Mouse (Mus musculus) frontal cortex, postnatal 25 days (tissue): Measurements from ENCODE around the gene Mum1.

Source experiments
- DNase-seq, 2 experiments: peaks; one replicate each; pipeline ENCODE4 v3.0.0; 2022; ENCODE audit warnings: low spot score in 2 of 2

Mum1 gene

DNA sequence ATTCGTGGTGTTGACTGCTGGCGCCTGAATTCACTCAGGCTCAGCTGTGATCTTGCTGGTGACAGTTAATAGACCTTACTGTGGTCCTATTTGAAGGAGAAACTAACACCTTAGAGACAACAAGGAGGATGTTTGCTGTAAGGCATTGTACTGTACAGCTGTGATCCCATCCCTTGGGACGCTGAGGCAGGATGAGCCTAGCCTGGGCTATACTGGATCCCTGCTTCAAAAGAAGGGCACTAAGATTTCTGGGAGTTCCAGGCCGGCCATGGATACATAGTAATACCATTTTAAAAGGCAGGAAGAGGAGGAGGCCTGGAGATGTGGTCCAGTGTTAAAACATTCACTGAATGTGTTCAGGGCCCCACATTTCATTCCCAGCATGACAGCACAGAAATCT lies 24.3 kb downstream of the Mum1 start:
- no peak for DNase-seq

DNA sequence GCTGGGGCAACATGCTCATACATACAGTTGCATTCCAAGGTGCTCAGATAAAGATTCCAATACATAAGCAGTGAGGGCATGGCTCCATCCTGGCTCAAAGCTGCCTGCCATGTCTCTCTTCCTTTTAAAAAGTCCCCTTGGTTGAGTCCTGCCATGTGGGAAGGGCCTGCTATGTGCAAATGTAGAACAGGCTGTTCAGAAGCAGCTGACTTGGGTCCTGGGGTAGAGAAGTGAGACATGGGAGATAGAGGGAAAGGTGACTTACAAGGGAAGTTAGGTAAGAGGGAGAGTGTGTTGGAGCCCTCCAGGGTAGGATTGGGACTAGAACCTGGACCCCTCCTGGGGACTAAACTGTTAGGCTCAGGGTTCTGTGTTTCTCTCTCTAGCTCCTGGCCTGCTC lies 25.8 kb downstream of the Mum1 start:
- no peak for DNase-seq

GRCm38 (mm10) chr10:80252493-80253274 lies 26.4 kb downstream of the Mum1 start:
- no peak for DNase-seq

GRCm38 (mm10) chr10:80253551-80253950 lies 27.3 kb downstream of the Mum1 start:
- no peak for DNase-seq

DNA sequence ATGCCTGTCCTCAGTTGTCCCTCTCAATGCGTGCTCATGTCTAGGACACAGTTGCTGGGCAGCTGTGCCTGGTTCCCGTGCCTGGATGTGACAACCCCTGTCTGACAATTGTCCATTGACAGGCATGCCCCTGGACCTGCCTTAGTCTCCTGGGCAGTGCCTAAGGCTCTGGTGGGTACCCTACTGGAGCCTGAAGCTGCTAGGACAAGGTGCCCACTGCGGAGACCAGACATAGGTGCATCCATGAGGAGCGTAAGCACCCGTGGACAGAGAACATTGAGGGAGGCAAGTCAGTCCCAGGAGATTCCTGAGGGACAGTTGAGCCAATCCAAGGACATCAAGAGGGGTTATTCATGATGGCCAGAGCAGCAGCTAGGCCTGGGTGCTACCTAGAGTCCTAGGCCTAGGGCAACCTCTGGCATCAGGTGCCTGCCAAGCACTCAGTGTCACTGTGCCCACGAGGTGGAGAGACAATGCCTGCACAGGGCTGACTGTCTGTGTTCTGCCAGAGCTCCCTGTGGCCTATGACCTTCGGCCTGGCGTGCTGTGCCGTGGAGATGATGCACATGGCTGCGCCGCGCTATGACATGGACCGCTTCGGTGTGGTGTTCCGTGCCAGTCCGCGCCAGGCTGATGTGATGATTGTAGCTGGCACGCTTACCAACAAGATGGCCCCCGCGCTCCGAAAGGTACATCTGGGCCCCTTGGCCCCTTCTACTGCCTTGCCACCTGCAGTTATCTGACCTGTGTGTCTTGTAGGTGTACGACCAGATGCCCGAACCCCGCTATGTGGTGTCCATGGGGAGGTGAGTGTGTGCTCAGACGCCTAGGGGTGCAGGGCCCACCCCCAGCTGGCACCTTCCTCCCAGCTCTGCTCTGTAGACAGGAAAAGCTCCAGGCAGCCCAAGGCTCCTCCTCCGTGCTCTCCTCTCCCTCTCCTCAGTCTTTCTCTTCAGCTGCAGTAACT lies 28.4 kb downstream of the Mum1 start:
- no peak for DNase-seq

DNA sequence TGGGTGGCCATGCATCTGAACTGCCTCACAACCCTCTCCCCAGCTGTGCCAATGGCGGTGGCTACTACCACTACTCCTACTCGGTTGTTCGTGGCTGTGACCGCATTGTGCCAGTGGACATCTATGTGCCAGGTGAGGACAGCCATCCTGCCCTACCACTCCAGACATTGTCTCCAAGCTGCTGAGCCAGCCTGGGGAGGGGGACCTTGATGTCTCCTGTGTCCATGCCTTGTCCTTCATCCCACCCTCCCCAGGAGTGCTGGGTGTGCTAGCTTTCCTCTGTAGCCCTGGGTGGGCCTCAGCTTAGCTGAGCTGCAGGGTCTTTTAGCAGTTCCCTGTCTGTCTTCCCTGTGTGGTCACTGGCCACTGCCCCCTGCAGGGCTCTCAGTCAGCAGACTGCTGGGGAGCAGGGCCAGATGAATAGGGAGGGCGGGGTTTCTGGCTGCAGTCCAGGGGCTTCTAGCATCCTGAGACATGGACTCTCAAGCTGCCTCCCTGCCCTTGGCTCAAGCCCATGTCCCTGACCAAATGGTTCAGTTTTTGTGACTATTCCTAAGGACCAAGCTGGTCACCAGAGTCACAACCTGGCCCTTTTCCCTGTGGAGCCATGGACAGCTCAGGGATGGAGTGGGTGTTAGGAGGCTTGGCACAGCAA lies 29.8 kb downstream of the Mum1 start:
- DNase-seq, result no peak

DNA sequence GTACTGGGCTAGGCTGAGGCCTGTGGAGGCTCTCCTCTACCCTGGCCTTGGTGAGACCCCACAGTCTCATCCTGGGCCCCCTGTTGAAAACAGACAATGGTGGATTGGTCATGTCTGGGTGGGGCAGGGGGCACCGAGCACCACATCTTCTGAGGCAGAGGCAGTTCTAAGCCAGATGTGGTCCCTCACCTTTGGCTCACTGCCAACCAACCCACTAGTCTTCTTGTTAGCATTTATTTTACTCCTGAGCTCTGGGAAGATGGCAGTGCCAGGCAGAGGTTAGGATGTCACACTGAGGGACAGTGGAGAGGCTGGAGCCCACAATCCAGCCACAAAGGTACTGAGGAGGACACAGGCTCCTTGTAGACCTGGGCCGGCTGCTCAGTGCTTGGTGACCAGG lies 31.7 kb downstream of the Mum1 start:
- DNase-seq, result no peak

- no peak for DNase-seq
Measured at GRCm38 (mm10) chr10:80258752-80259462, 32.7 kb downstream of the Mum1 start.

DNA sequence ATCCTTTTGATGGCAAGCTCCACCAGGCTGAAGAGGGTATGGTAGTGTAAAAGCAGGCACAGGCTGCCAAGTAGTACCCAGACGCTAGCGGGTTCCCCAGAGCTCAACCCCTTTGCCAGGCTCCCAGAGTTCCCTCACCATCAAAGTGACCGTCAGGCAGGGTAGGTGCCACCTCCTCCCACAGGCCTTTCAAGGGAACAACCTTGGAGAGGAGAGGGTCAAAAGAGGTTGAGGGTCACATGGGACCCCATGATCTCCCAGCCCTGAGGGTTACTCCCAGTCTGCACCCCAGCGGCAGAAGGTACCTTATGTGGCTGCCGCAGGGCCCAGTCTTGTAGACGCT lies 33.2 kb downstream of the Mum1 start:
- DNase-seq, result no peak

DNA sequence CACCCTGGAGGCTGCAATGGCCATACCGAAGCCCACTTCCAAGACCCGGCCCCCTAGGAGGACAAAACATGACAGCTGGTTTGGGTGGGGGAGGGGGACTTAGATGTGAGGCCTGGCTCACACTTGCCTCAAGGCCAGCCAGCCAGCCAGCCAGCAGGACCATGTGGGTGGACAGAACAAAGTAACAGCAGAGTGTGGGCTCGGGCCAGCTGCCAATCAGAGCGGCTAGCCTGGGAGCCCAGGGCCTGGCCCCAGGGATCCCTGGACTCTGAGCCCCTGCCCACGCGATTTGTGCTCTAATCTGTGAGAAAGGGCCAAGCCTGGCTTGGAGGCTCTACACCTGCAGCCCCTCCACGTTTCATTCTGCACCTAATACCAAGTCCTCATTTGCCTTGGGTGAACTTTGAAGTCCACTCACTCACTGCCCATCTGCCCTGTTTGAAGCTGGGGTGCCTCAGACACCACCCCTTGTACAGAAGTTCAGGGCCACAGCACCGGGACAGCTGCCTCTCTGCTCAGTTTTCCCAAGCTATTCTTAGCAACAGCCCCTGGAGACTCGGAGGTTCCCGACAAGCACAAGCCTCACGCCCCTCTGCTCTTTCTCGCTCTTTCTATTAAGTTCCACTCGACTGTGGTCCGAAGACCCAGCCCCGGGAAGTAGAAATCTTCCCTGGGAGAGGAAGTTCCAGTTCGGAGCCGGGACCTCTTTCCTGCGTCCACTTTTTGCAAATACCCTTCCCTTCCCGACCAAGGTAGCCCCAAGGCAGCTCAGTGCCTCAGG lies 33.8 kb downstream of the Mum1 start:
- DNase-seq, result peak; percentile 45 to 52

GRCm38 (mm10) chr10:80260642-80261584 lies 34.7 kb downstream of the Mum1 start, which contains the start of the genes Gamt and Dazap1:
Gamt (minus strand) TSS chr10:80261012.
Dazap1 (plus strand) TSS chr10:80261486.
- DNase-seq, result peak; percentile 74 to 81

GRCm38 (mm10) chr10:80261585-80261968 lies 35.3 kb downstream of the Mum1 start:
- DNase-seq, result peak; percentile 72 to 73

DNA sequence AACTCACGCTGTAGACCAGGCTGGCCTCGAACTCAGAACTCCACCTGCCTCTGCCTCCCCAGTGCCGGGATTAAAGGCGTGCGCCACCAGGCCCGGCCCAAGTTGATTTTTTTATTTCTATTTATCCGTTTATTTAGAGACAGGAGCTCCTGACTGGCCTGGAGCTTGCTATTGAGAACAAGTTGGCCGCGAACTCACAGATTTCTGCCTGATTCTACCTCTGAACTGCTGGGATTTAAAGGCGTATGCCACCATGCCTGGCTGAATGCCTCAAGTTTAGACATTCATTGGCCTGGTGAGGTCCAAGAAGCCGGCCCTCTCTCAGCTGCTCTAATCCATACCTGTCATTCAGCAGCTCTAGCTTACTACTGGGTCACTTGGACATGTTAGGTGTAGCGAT lies 35.9 kb downstream of the Mum1 start:
- DNase-seq, result no peak

DNA sequence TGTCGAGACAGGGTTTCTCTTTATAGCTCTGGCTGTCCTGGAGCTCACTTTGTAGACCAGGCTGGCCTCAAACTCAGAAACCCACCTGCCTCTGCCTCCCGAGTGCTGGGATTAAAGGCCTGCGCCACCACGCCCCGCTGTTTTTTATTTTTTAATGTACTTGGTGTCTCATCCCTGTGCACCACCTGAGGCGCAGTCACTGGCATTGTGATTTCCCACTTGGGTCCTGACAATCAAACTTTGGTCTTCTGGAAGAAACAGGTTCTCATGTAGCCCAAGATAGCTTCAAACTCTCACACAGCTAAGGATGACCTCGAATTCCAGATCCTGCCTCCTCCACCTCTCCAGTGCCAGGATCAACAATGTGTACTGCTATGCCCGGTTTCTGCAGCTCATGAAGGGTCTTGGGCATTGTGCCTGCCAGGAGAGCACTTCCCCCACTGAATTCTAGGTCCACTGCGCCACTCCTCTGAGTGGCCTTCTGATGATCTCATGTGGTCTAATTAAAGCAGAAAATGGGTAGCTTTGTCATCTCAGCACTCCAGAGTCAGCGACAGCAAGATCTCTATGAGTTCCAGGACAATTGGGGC lies 36.6 kb downstream of the Mum1 start:
- DNase-seq, result no peak

DNA sequence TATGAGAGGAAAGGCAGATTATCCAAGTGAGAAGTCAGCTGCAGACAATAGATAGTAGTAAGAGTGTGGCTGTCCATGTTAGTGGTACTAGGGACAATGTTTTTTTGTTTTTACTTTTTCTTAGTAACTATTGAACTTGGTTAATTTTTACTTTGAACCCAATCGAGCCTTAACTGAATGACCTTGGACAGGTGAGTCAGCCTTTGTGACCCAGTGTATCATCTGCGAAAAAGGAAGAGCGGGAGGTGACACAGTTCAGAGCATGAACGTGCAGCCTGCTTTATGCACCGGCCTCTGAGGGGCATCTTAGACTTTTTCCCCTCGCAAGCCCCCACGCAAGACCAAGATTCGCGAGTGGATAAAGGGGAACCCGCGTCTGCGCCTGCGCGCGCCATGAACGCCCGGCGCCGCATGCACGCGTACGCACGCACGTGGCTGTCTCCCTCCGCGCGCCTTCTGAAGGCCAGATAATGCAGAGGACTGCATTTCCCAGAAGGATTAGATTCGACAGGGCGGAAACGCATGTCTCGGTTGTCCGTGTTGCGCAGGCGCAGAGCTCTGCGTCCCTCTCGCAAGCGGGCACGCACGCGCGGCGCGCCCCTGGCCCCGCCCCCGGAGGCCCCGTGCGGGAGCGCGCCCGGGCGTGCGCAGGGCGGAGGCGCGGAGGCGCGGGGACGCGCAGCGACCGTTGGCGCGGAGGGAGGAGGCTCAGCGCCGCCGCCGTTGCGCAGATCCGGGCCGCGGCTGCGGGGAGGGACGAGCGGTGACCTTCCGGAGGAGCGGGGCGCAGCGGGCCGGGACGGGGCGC lies 38.3 kb downstream of the Mum1 start:
- DNase-seq, result peak; percentile 97

- DNase-seq, result no peak
Measured at GRCm38 (mm10) chr10:80265149-80265486, 38.9 kb downstream of the Mum1 start.

GRCm38 (mm10) chr10:80270099-80270498 lies 43.9 kb downstream of the Mum1 start:
- no peak for DNase-seq

DNA sequence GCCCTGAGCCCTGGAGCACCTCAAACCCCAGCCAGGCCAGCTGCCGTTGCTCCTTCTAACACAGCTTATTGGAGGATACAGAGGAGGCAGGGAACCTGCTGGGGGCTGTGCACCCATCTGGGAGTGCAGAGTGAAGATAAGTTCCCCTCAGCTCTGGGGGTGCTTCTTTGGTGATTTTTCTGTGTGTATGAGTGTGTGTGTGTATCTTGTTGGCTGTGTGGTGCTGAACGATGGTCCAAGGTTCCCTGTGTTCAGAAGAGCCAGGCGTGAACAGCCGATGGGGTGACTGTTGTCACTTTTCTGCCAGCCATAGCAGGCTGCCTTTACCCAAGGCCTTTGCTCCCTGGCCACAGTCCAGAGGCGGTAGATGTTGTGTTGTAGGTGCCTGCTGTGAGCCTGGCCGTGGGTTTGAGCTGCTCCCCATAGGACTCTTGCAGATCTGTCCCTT lies 44.5 kb downstream of the Mum1 start:
- no peak for DNase-seq
